Comparison of ENCODE assay signal across 11 mouse cellular contexts in genomic region chr10:37861001-37861400, GRCm38 (mm10).
DNase-seq lines count a peak whose midpoint lies in the region; ATAC-seq and TF ChIP-seq lines count a peak whose summit lies in the region.
"Had no signal": no experiment of that assay in that cellular context is flagged by ENCODE, and none has a peak within 500 bp of the region (broad histone marks: within the 10 kb centered on the region; RNA-seq: fewer than 3 reads in every experiment).

No protein-coding gene starts in this region.

- no peak overlapping the region for H3K27ac ChIP-seq in lung, embryonic 16.5 days (ENCODE audit: low read length)
- H3K27ac ChIP-seq in gastrocnemius, adult 2 months = peak overlapping the region; percentile 76
- H3K27ac ChIP-seq in neural tube, embryonic 12.5 days = no peak overlapping the region
- H3K27ac ChIP-seq in forebrain, embryonic 11.5 days (ENCODE audit: low read depth, low read length) = no peak overlapping the region

- H3K9me3 ChIP-seq in lung, embryonic 16.5 days (ENCODE audit: control insufficient read depth, low read length) = no peaks in the 10 kb centered on the region
- H3K9me3 ChIP-seq in neural tube, embryonic 12.5 days = no peaks in the 10 kb centered on the region
- no peaks in the 10 kb centered on the region for H3K9me3 ChIP-seq in forebrain, embryonic 11.5 days (ENCODE audit: control insufficient read depth, low read length)
- H3K9me3 ChIP-seq: G1E had no signal

- 40% methylated on average over 4 of the region's 4 CpGs for WGBS in lung, embryonic 16.5 days
- 70% methylated on average over 4 of the region's 4 CpGs for WGBS in neural tube, embryonic 12.5 days
- 74% methylated on average over 4 of the region's 4 CpGs for WGBS in forebrain, embryonic 11.5 days

- H3K4me3 ChIP-seq in lung, embryonic 16.5 days (ENCODE audit: low read length) = no peak overlapping the region
- no peak overlapping the region; the same call in 1 of the 2 replicates for H3K4me3 ChIP-seq in gastrocnemius, adult 2 months
- no peak overlapping the region for H3K4me3 ChIP-seq in neural tube, embryonic 12.5 days
- H3K4me3 ChIP-seq in forebrain, embryonic 11.5 days (ENCODE audit: low read depth, low read length) = no peak overlapping the region

- peak; percentile 83 for ATAC-seq in lung, embryonic 16.5 days (ENCODE audit: low read depth)
- ATAC-seq in neural tube, embryonic 12.5 days (ENCODE audit: low FRiP score, low read depth) = 0 out of 2 replicates have a peak, but pooled peaks have one; percentile 13
- no peak for ATAC-seq in forebrain, embryonic 11.5 days (replicated peaks; ENCODE audit: low FRiP score)

- DNase-seq in lung, adult 18-20 months = no peak
- peak; percentile 39 for DNase-seq in gastrocnemius, adult 2 months
- peak; percentile 37 to 65 for DNase-seq in kidney, adult 8-10 months
- no peak for DNase-seq in forebrain, embryonic 11.5 days (ENCODE audit: low spot score)
- DNase-seq in retina, embryonic 14.5 days (ENCODE audit: low spot score) = no peak
- DNase-seq in layer of hippocampus, postnatal 14 days (ENCODE audit: low spot score in 2 of 2) = no peak
- DNase-seq: cerebellum, postnatal 10 days; thymus, postnatal 4 days had no signal

- H3K36me3 ChIP-seq in lung, embryonic 16.5 days (ENCODE audit: control insufficient read depth, insufficient read depth, low read length) = no peaks in the 10 kb centered on the region
- no peaks in the 10 kb centered on the region for H3K36me3 ChIP-seq in neural tube, embryonic 12.5 days
- no peaks in the 10 kb centered on the region for H3K36me3 ChIP-seq in forebrain, embryonic 11.5 days (ENCODE audit: control insufficient read depth, insufficient read depth, low read length)
- H3K36me3 ChIP-seq: G1E had no signal

- no peaks in the 10 kb centered on the region for H3K4me1 ChIP-seq in lung, embryonic 16.5 days (replicated peaks; ENCODE audit: control insufficient read depth, insufficient read depth, low read length)
- H3K4me1 ChIP-seq in neural tube, embryonic 12.5 days = no peaks in the 10 kb centered on the region
- no peaks in the 10 kb centered on the region for H3K4me1 ChIP-seq in forebrain, embryonic 11.5 days (replicated peaks; ENCODE audit: control insufficient read depth, insufficient read depth, low read length)

- no peak for TF ChIP-seq CTCF in gastrocnemius, adult 2 months (IDR thresholded peaks at IDR 0.05)

- no peak overlapping the region for H3K4me2 ChIP-seq in lung, embryonic 16.5 days (ENCODE audit: low read depth, low read length)
- H3K4me2 ChIP-seq in neural tube, embryonic 12.5 days (replicated peaks) = no peak overlapping the region
- H3K4me2 ChIP-seq in forebrain, embryonic 11.5 days (ENCODE audit: low read depth, low read length, severe bottlenecking) = no peak overlapping the region

- no peaks in the 10 kb centered on the region for H3K27me3 ChIP-seq in lung, embryonic 16.5 days (ENCODE audit: control insufficient read depth, insufficient read depth, low read depth, low read length)
- no peaks in the 10 kb centered on the region for H3K27me3 ChIP-seq in neural tube, embryonic 12.5 days (replicated peaks)
- H3K27me3 ChIP-seq in forebrain, embryonic 11.5 days (ENCODE audit: control insufficient read depth, insufficient read depth, low read length) = no peaks in the 10 kb centered on the region

- intact Hi-C loops in gastrocnemius, adult 2 months (cut with DNase I) = no loop called here

- no peak overlapping the region for H3K9ac ChIP-seq in lung, embryonic 16.5 days (ENCODE audit: low read length)
- H3K9ac ChIP-seq in neural tube, embryonic 12.5 days = no peak overlapping the region
- no peak overlapping the region for H3K9ac ChIP-seq in forebrain, embryonic 11.5 days (ENCODE audit: low read length)

Comparison
In these comparisons a context has a peak if more than half of its experiments do, and no peak if none do; other contexts are left out.
1. DNase-seq: peak in gastrocnemius, adult 2 months (single experiment) and kidney, adult 8-10 months (2 of 2); none in lung, adult 18-20 months (0 of 2), forebrain, embryonic 11.5 days (single experiment), retina, embryonic 14.5 days (single experiment) and layer of hippocampus, postnatal 14 days (0 of 2).